Mouse (Mus musculus) heart, embryonic 15.5 days (tissue): ENCODE data around the gene Arf6. TPM values are rescaled to one million over a fixed set of nuclear protein-coding genes. Genes with fewer than 3 reads are reported as not detected.
"Not testable (repeated sequence)": the region's sequence is repeated elsewhere in the genome, so short reads cannot be mapped to it uniquely, and the experiment has no call there.

Experiments
- ATAC-seq: fragments of 200-750 bp; cut with Nextera tagmentation; replicated peaks from 2 replicates; pipeline ENCODE4 v1.8.0; 2017; ENCODE audit warnings: low read depth, moderate TSS enrichment; ENCODE audit not compliant: insufficient number of reproducible peaks, insufficient read depth, low FRiP score
- H3K27ac ChIP-seq: fragments of 300-500 bp; sonication (generic); 2 replicates; pipeline ENCODE4 v1.5.1; 2015; ENCODE audit warnings: mild to moderate bottlenecking, inconsistent platforms
- H3K27me3 ChIP-seq: fragments of 300-500 bp; sonication (generic); 2 replicates; pipeline ENCODE4 v1.6.1; 2015; ENCODE audit warnings: inconsistent platforms
- H3K36me3 ChIP-seq: fragments of 300-500 bp; sonication (generic); 2 replicates; pipeline ENCODE4 v1.6.1; 2015; ENCODE audit warnings: mild to moderate bottlenecking, inconsistent platforms
- H3K4me1 ChIP-seq: fragments of 300-500 bp; sonication (generic); replicated peaks from 2 replicates; pipeline ENCODE4 v1.6.1; 2015; ENCODE audit warnings: inconsistent platforms
- H3K4me2 ChIP-seq: fragments of 300-500 bp; sonication (generic); 2 replicates; pipeline ENCODE4 v1.6.1; 2015; ENCODE audit warnings: inconsistent platforms, mild to moderate bottlenecking, moderate library complexity
- H3K4me3 ChIP-seq: fragments of 300-500 bp; sonication (generic); 2 replicates; pipeline ENCODE4 v1.5.1; 2015; ENCODE audit warnings: mild to moderate bottlenecking, inconsistent platforms
- H3K9ac ChIP-seq: fragments of 300-500 bp; sonication (generic); 2 replicates; pipeline ENCODE4 v1.6.1; 2015; ENCODE audit warnings: mild to moderate bottlenecking, inconsistent platforms
- H3K9me3 ChIP-seq: fragments of 300-500 bp; sonication (generic); replicated peaks from 2 replicates; pipeline ENCODE4 v1.6.1; 2016; ENCODE audit warnings: inconsistent platforms
- WGBS: fragments of 180-500 bp; shearing (Covaris S2); methylation state at CpG from one replicate; pipeline ENCODE4 v1.1.7; 2015; ENCODE audit warnings: mixed read lengths; 5-methylcytosine and 5-hydroxymethylcytosine counted together
- polyA plus RNA-seq: library from polyadenylated mRNA; unstranded; fragments of >200 nt; fragmentation: Nextera tagmentation; extraction: Ambion mirVana; gene quantifications from 2 replicates; pipeline ENCODE4 v1.2.1, GENCODE M21; 2015

Gene Arf6
- polyA plus RNA-seq, 1 experiment from 2014 or later = 38.2 TPM

DNA sequence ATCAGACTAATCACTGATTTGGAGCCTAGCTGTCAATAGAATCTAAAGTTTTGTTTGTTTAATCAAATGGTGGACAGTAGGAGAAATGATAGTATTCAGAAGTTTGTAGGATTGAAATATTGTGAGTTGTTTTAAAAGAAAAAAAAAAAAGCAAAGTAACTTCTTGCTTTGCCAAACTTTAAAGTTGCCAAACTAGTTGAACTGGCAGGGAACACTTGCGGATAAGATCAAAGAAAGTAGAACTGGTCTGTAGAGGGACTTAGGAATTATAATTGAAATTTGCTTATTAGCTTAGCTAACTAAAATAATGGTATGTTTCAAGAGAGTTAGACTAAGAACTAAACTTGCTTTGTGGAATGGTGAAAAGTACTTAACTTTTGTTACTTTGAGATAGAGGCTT is 5.2 kb downstream of the Arf6 start:
- no peak for ATAC-seq
- Histone ChIP-seq H3K9ac (no peak overlapping the region), H3K27ac (no peak overlapping the region), H3K4me1 (peaks cover 23% of the 10 kb centered on the region), H3K4me3 (no peak overlapping the region), H3K27me3 (no peaks in the 10 kb centered on the region), H3K9me3 (no peaks in the 10 kb centered on the region), H3K36me3 (no peaks in the 10 kb centered on the region; the same call in 1 of the 2 replicates), H3K4me2 (no peak overlapping the region)
- WGBS = 88% methylated on average over 1 of the region's 1 CpGs

DNA sequence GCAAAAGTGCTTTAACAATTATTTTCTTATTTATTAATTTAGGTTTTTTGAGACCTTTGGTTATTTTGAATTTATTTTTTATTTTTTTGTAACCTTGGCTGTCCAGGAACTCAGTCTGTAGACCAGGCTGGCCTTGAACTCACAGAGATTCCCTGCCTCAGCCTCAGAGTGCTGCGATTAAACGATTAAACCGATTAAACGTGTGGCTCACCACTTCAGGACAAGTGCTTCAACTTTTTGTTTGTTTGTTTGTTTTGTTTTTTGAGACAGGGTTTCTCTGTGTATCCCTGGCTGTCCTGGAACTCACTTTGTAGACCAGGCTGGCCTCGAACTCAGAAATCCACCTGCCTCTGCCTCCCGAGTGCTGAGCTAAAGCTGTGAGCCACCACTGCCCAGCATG is 5.7 kb downstream of the Arf6 start:
- not testable (repeated sequence) for ATAC-seq, H3K9me3 ChIP-seq, H3K27me3 ChIP-seq, H3K27ac ChIP-seq, H3K9ac ChIP-seq, H3K4me3 ChIP-seq, H3K4me2 ChIP-seq, H3K36me3 ChIP-seq
- 93% methylated on average over 6 of the region's 6 CpGs for WGBS
- H3K4me1 ChIP-seq = peaks cover 24% of the 10 kb centered on the region

DNA sequence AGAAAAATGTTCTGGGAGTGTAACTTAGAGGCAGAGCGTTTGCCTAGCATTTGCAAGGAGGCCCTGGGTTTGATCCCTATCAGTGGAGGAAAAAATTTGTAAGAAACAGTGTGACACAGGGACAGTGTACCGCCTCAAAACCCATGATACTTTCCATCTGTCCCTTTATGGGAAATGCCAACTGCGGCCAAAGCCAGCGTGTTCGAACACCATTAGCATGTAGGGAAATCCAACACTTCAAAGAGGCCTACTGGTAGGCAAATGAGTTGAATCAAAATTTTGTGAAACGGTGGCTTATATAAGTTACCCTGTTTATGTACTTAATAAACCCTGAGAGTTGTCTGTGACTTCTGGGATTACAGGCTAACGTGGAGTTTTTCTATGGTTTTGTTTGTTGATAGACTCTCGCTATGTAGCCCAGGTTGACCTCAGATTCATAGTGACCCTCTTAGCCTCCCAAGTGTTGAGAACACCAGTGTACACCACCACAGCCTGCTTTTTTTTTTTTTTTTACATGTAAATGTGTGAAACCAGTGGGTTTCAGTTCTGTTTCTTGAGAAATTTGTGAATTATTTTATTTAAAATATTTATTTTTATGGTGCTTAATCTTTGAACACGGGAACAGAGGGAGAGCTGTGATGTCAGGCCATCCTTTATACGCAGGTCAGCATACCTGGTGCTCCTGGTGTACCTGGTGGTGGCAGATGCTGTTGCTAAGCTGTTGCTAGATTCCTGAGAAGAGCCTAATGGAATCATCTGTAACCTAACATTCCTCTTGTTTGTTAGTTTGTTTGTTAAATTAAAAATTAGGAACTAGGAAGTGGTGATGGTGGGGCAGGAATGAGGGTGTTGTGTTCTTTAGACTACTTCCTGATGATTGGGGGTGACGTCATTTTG is 6.9 kb downstream of the Arf6 start:
- 81% methylated on average over 11 of the region's 11 CpGs for WGBS
- Histone ChIP-seq H3K4me3 (no peak overlapping the region), H3K36me3 (no peaks in the 10 kb centered on the region; the same call in 1 of the 2 replicates), H3K9me3 (no peaks in the 10 kb centered on the region), H3K4me2 (no peak overlapping the region), H3K4me1 (peaks cover 29% of the 10 kb centered on the region), H3K27ac (peak overlapping the region; percentile 37; the same call in 1 of the 2 replicates), H3K27me3 (no peaks in the 10 kb centered on the region), H3K9ac (no peak overlapping the region; the same call in 1 of the 2 replicates)
- no peak for ATAC-seq

DNA sequence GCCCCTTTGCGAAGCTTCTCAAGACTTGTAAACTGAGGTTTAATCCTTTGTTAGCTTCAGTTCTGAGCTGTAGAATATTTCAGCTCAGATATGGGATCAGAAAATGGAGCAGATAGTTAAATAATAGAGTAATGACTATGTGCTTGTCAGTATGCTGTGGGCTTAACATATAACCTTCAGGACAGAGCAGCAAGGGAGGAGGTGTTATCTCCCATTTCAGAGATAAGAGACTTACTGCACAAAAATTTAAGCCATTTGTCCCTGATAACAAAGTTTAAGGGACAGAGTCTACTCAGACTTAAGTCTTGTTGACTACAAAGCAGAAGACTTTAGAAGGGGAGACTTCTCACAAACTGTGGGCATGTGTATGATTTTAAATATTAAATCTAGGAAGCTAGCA is 10.9 kb downstream of the Arf6 start:
- H3K9ac ChIP-seq = no peak overlapping the region
- H3K27ac ChIP-seq = no peak overlapping the region
- H3K4me2 ChIP-seq = no peak overlapping the region
- H3K4me3 ChIP-seq = no peak overlapping the region
- 57% methylated on average over 1 of the region's 1 CpGs for WGBS
- peaks cover 14% of the 10 kb centered on the region; the same call in 1 of the 2 replicates for H3K4me1 ChIP-seq
- no peaks in the 10 kb centered on the region for H3K27me3 ChIP-seq
- no peak for ATAC-seq
- H3K36me3 ChIP-seq = no peaks in the 10 kb centered on the region
- no peaks in the 10 kb centered on the region for H3K9me3 ChIP-seq

DNA sequence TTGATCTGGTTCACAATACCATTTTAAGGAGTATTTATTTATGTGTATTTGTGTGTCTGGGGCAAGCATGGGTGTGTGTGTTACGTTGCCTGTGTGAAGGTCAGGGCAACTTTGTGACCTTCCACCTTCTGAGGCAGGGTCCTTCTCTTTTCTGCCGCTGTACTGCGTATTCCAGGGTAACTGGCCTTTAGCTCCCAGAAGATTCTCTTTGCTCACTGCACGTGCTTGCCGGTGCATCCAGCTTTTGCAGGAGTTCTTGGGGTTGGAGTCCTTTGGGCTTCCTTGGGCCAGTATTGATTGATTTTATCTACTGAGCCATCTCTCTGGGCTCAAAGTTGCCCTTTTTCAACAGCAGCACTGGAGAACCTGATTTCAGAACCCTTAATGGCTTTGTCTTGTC is 12.7 kb downstream of the Arf6 start:
- ATAC-seq = no peak

DNA sequence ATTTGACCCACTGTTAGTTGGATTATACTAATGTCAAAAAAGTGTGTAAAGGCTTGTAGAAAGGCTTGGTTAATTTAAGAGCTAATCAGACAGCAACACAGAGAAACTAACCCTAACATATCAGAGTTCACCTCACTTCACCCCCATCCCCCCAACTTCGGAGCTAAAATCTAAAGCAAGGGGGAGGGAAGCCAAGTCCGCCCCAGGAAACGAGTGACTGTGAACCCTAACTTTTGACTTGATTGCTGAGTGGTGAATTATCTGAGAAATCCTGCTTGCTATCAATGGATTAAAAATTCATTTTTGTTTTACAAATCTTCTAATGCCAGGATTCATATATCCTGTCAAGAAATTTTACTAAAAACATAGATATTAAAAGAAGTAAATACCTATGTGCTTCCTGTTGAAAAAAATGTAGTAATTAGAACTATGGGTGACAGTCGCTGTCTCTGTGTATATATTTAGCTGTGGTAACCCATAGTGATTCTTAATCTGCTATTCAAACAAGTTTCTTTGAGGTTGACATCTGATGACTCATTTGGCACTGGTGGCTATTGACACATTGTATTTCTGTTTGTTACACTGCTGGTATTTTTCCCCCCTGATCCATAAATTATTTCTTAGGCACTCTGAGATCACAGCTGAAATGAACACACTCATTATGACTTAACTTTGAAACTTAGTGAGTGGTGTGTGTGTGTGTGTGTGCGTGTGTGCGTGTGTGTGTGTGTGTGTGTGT is 13.8 kb downstream of the Arf6 start:
- Histone ChIP-seq H3K4me3 (no peak overlapping the region), H3K27ac (no peak overlapping the region), H3K9me3 (no peaks in the 10 kb centered on the region), H3K4me1 (peaks cover 8% of the 10 kb centered on the region; the same call in 1 of the 2 replicates), H3K36me3 (no peaks in the 10 kb centered on the region), H3K9ac (no peak overlapping the region), H3K4me2 (no peak overlapping the region), H3K27me3 (no peaks in the 10 kb centered on the region)
- WGBS = 68% methylated on average over 6 of the region's 6 CpGs
- no peak for ATAC-seq

More for the DNA sequence above, 12.7 kb downstream of the Arf6 start:
- no peak overlapping the region for H3K9ac ChIP-seq
- H3K27ac ChIP-seq = no peak overlapping the region
- H3K9me3 ChIP-seq = no peaks in the 10 kb centered on the region
- H3K36me3 ChIP-seq = no peaks in the 10 kb centered on the region
- no peak overlapping the region for H3K4me2 ChIP-seq
- H3K4me1 ChIP-seq = peaks cover 8% of the 10 kb centered on the region; the same call in 1 of the 2 replicates
- no peak overlapping the region for H3K4me3 ChIP-seq
- no peaks in the 10 kb centered on the region for H3K27me3 ChIP-seq
- 89% methylated on average over 5 of the region's 5 CpGs for WGBS

DNA sequence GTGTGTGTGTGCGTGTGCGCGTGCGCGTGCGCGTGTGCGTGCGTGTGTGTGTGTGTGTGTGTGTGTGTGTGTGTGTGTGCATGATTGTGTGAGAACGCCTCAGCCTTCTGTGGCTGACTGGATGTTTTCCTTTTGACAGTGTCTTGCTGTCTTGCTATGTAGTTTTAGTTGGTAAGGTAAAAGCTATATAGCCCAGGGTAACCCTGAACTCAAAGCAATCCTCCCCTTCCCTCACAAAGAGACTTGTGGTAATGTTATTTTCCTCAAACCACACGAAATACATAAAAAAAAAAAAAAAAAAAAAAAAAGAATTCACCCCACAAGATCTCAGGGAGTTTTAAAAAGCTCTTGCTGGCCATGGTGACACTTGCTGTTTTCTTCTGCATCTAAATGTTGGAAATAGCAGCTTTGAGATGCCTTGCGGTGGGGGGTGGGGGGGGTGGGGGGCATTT is 14.4 kb downstream of the Arf6 start:
- 75% methylated on average over 12 of the region's 12 CpGs for WGBS
- not testable (repeated sequence) for H3K4me1 ChIP-seq, H3K4me2 ChIP-seq, H3K27me3 ChIP-seq, H3K9me3 ChIP-seq, ATAC-seq, H3K27ac ChIP-seq, H3K9ac ChIP-seq, H3K36me3 ChIP-seq, H3K4me3 ChIP-seq

DNA sequence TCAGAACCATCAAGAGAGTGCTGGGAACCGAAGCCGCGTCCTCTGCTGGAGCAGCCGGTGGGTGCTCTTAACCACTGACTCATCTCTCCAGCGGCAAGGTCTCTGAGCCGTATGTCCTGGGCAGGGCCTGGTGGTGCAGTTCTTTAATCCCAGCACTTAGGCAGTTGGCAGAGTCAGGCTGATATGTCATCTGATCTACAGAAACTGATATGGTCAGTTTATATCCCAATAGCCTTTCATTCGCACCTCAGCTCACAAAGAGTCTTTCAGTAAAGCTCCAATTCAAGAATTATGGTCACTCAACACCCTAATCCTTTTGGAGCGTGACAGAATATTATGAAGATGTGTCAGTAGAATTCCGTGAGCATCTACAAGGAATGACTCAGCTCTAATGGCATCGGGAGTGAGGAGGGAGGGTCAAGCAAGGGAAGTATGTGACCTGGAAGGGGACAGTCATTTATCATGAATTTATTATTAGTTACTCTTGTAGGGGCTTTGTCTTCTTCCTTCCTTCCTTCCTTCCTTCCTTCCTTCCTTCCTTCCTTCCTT is 16.4 kb downstream of the Arf6 start:
- H3K27ac ChIP-seq = no peak overlapping the region
- WGBS = 84% methylated on average over 10 of the region's 10 CpGs
- H3K4me2 ChIP-seq = no peak overlapping the region
- no peak for ATAC-seq
- no peaks in the 10 kb centered on the region for H3K9me3 ChIP-seq
- H3K36me3 ChIP-seq = no peaks in the 10 kb centered on the region
- no peak overlapping the region for H3K9ac ChIP-seq
- no peaks in the 10 kb centered on the region for H3K27me3 ChIP-seq
- H3K4me3 ChIP-seq = no peak overlapping the region
- H3K4me1 ChIP-seq = no peaks in the 10 kb centered on the region

DNA sequence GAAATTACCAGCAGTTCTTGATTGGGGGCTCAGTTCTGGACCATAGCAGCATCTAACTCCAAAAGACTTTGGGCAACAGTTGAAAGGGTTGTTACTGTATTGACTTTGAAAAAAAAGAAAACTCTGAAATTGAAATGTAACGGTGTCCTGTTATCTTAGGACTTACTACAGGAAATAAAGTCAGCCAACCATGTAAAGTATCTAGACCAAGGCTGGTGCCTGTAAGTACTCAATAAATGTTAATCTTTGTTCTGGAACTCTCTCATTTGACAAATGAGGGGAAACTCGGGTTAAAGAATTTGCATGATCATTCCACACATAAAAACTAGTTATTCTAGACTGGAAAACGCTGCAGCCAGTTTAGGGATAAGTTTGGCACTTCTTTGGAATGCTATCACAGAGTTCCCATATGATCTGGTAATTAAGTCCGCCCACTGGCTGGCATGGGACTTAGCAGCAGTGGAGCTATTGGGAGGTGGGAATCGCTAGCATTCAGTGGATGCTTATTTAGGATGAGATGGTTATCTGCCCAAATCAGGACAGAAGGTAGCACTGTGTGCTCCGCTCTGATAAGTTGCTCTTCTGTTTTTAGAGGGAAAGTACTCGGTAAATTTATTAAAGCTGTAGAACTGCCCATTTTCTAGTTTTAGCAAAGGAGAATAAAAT is 17.5 kb downstream of the Arf6 start:
- no peak overlapping the region for H3K9ac ChIP-seq
- WGBS = 55% methylated on average over 7 of the region's 7 CpGs

DNA sequence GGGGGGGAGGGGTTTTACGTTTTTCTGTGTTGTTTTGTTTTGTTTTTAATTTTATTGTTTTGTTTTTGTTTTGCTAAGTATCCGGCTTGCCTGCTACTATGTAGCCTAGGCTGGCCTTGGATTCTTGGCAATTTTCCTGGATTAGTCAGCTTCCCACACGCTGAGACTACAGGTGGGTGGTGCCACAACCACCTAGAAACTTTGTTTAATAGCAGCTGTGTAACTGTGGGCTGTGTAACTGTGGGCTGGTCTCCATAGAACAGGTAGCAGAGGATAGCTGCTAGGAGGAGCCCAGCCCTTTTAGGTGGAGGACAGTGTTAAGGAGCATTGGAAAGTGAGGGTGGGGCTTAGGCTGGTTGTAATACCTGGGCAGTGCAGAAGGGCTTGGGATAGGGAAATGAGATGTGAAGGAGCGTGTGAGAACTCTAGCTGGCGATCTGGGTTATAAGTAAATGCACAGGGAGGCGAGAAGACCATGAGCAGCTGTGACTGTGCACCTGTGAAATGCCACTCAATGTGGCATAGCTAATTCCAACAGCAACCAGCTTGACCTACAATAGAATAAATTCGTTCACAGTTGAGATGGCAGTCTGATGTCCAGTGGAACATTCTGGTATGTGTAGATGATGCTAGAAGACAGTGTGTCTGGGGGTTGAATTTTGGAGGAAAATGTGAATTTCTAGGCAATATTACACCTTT is 18.2 kb downstream of the Arf6 start:
- no peak overlapping the region for H3K9ac ChIP-seq
- H3K9me3 ChIP-seq = no peaks in the 10 kb centered on the region
- no peaks in the 10 kb centered on the region for H3K4me1 ChIP-seq
- H3K36me3 ChIP-seq = no peaks in the 10 kb centered on the region
- no peak overlapping the region for H3K27ac ChIP-seq
- no peak for ATAC-seq
- H3K4me3 ChIP-seq = no peak overlapping the region
- H3K27me3 ChIP-seq = no peaks in the 10 kb centered on the region
- H3K4me2 ChIP-seq = no peak overlapping the region
- 75% methylated on average over 7 of the region's 7 CpGs for WGBS

More for the DNA sequence above, 17.5 kb downstream of the Arf6 start:
- no peak for ATAC-seq
- H3K27ac ChIP-seq = no peak overlapping the region
- no peaks in the 10 kb centered on the region for H3K36me3 ChIP-seq
- H3K4me2 ChIP-seq = no peak overlapping the region
- no peaks in the 10 kb centered on the region for H3K4me1 ChIP-seq
- H3K27me3 ChIP-seq = no peaks in the 10 kb centered on the region
- no peaks in the 10 kb centered on the region for H3K9me3 ChIP-seq
- no peak overlapping the region for H3K4me3 ChIP-seq
